Mouse (Mus musculus) frontal cortex, adult 2 months (tissue): ENCODE data around the gene Natd1. TPM values are rescaled to one million over a fixed set of nuclear protein-coding genes. Genes with fewer than 3 reads are reported as not detected.

Experiments
- DNase-seq, 2 experiments: peaks; one replicate each; pipeline ENCODE4 v3.0.0; 2022; ENCODE audit warnings: low spot score in 1 of 2; ENCODE audit errors: extremely low spot score in 1 of 2
- polyA plus RNA-seq: library from polyadenylated mRNA; depleted of rRNA; stranded (reverse); fragments of >200 nt; gene quantifications from 2 replicates; pipeline ENCODE4 v1.2.3, GENCODE M21; 2012; rRNA removed

The Natd1 gene
- 13.3 and 14.6 TPM in 2 replicates for polyA plus RNA-seq

DNA sequence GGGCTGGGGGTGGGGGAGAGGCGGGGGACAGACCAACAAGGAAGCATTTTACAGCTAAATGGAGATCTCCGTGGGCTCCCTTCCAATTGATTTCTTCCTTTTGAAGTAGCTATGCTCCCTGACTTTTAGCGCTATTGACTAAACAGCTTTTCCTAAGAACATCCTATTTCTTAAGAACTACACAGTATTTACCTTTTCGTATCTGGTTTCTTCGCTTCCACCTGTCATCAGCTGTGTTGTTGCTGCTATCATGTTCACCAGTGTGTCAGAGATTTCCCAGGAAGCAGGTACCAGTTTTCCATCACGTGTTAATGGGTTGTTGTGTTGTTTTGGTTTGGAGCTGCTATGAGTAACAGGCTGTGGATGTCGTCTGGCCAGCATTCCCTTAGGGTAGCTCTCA is at the start of gene Natd1:
TSS of gene Natd1 (minus strand) at position 260 of the 400 bp plus-strand sequence.
- DNase-seq = no peak

DNA sequence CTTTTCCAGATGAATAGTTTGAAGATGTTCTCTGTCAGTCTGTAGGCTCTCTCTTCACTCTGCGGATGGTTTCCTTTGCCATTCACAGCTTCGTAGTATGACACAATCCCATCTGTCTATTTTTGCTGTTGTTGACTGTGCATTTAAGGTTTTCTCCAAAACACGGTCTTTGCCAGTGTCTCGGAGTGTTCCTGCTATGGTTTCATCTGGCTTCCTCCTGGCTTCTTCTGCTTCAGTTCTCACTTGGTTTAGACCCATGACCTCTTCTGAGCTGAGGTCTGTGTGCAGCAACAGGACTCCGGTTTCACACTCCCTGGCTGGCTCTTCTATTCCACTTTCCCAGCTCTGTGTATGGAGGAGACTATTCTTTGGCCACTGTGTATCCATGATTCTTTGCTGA is 48.2 kb upstream of the Natd1 start:
- DNase-seq = no peak

DNA sequence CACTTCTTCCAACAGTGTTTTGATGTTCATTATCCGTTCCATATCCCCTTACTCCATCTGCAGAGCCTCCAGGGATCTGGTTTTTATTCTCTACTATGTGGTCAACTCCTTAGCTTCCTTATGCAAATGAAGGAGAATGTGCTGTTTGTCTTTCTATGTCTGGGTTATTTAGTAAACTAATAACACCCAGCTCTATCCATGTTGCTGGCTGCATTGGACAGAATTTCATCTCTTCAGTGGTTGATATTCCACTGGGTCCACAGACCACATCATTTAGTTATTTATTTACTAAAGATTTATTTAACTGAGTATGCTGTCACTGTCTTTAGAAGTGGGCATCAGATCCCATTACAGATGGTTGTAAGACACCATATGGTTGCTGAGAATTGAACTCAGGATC is 46.6 kb upstream of the Natd1 start:
- no peak for DNase-seq

DNA sequence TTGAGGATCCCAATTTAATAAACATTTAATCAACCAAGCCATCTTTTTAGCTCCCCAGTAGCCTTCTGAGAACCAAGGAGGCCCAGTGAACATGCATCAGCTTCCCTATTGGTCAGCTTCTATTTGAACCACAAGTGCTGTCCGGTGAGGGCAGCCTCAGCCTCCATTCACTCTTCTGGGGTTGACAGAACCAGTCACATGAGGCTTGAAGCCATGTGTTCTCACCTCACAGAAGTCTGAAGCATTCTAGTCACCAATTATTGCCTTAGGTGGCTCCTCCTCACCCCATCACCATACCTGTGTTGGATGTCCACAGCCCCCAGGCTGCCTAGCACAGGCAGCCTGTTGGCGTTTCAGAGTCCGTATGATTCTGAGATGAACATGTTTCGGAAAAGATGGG is 44.4 kb upstream of the Natd1 start:
- DNase-seq = no peak

DNA sequence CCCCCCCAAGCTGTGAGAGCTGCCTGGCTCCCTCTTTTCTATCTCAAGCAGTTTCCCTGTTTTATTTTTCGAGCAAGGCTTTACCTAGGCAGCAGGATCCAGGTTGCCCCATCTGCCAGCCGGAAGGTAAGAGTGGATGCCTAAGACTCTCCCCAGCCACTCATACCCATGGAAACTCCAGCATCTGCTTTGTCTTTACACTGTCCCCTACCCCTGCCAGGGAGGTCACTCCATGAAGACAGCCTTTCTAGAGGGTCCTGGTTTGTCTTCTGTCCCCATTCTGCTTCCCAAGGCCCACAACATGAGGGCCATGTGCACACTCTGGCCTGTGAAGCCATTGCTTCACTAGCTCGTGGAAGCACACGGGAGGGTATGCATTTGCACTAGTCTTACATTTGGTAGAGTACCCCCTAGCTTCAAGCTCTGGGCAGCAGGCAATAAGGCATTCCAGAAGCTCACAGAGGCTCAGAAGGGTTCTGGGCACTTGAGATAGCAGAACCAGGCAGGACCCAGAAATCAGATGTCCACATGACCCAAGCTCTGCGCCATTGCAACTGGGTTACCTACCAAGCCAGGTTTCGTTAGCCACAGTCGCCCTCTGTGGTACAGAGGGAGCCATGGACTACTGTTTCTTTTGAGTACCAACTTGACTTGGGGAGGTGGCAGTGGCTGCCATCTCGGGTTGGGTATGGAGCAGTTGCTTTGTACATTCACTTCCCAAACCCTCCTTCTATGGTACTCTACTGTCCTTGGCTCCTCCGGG is 41.3 kb upstream of the Natd1 start:
- no peak for DNase-seq

DNA sequence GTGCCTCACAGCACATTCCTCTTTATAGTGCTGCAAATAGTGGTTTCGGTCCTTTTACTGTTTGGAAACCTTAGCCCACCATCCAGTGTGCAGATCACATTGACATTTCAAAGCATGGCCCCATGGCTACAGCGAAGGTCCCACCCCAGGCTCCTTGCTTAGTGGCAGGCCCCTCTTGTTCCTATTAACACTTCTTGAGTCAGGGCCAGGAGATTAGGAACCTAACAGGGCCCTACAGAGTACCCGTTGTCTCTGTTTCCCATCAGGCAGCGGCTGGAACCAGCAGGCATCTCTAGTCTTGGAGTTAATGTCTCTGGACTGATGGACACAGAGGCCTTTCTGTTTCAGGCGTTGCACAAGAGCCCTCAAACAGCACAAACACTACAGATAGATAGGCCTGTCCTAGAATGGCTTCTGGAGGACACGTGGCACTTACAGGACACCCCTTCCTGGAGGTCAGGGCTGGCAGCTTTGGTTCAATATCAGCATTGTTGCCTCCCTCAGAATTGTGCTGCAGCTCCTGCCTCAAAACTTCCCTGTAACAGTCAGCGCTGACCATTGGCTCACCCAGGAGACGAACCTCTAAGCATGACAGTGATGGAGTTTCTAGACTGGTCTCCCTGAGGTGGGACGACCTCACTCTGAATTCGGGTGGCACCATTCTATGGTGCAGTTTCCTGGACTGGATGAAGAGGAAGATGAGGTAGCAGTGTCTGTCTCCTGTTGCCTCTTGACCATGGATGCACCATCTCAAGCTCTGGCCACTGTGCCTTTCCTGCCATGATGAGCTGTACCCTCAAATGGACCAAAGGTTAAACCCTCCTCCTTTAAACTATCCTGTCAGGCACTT is 39.9 kb upstream of the Natd1 start:
- DNase-seq = no peak

DNA sequence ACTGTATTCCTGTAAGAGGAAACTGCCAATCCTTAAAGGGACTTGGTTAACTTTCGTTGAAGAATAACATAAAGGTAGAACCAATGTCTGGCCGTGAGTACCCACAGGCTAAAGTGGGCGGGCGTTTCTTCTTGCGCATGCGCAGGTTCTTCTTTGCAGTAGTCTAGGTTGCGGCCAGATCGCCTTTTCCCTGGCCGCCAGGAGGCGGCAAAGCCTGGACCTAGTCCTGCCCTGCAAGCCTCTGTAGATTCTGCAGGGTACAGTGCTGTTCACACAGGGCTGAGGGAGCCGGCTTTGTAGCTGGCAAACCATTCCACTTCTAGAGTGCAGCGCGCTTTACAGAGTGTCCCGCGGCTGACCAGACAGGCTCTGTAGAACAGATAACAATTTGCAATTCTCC is 39.3 kb upstream of the Natd1 start:
- peak; percentile 78 to 91 for DNase-seq

DNA sequence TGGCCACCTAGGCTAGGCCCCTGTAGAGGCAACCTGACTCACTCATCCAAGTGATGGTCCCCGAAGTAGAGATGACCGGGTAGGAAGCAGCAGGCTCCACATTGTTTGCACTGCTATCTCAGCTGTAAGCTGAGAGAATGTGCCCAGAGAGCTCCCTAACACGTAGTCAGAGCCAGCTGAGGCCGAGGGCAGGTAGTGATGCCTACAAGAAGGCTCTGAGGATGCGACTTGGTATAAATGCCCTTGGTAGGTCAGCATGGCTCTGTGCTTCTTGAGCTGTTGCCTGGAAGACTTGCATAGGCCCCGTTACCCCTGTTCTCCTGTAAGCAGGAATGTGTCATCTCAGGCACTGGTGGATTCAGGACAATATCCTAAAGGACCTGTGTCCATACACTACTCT is 38.4 kb upstream of the Natd1 start:
- DNase-seq = no peak

DNA sequence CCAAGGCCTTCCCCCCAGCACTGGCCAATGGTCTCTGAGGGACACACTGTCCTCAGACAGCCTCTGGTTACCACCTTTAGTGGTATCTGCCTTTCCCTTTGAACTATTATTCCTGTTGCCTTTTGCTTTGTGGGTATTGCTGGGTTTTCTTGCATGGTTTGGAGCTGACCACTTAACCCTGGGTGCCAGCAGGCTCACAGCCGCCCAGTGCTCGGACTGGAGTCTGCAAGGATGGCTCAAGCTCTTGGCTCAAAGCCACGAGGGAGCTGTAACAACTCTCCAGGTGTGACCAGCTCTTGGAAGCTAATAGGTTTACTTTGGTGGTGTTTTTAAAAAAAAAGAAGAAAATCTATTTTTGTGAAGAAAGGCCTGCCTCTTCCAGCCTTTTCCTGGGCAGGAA is 37.8 kb upstream of the Natd1 start:
- DNase-seq = no peak

DNA sequence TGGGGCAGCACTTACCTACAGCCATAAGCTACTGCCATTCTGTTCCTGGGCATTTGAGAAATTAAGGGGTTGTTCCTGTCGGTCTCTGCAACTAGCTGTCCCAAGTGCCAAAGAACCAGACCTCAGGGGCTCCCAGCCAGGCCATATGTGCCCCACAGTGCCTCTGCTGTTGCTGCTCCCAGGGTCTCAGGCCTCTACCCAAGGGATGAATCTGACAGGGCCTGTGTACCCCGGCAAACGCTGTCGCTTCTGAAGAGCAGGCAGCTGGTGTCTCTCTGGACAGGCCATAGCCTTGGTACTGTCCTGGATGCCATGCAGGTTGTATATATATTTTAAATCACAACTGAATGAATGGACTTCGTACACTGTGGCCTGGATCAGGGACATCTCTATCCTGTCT is 37.3 kb upstream of the Natd1 start:
- no peak for DNase-seq

DNA sequence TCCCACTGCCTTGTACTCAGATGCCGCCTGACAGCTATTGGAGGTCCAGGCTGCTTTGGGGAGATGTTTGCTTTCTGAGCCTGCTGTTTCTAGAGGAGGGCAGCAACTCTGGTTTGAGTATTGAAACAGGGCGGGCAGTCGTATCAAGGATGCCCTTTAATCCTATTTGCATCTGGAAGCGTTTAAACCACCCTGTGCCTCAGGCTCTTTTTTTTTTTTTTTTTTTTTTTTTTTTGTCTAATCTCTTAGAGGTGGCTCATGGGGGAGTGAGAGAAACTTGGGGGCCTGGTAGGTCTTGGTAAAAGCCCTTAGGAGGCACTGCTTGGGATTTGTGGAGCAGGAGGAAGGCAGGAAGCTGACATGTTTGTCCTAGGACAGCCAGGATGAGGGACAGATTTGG is 30.5 kb upstream of the Natd1 start:
- DNase-seq = no peak

DNA sequence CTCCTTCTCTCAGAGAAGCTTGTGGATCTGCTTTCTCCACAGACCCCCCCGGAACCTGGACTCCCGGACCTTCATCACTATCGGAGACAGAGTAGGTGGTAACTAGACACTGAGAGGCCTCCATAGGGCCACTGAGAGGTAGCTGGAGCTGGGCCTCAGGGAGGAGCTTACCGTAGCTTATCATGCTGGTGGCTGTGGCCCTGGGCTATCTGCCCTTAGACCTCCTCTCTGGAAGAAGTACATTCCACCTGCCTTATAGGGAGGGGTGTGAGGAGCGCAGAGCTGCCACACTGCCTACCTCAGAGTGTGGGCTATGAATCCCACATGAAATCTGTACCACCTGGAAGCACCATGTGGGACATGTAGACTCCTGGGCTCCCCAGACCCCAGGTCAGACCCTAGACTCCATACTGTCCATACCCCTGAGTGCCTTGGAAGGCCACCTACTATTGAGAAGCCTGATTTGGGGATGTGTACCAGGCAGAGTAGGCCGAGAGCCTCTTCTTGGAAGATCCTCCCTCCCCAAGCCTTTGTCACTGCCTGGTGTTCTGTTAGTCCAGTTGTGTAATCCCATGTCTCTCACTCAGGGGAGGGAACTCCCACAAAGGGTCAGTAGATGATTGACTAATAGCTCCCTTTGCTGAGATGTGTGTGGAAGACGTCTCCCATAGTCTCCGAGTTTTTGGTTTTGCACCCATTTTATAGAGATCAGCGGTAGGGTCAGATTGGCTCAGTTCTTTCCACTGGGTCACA is 27.9 kb upstream of the Natd1 start:
- no peak for DNase-seq

DNA sequence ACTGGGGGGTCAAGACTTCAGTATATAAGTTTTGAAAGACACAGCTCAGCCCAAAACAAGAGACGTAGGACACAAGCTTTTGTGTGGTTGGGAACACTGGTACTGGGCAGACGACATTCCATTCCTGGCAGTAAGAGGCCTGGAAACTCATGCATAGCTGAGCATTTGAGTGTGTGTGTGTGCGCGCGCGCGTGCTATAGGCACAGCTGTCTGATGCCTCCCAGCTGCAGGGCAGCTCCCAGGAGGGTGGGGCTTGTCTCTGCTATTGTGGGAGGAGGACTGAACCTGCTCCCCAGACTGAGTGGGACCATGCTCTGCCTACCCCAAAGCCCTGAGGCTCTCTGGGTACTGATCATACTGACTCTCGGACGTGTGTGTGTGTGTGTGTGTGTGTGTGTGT is 26.8 kb upstream of the Natd1 start:
- DNase-seq = no peak

DNA sequence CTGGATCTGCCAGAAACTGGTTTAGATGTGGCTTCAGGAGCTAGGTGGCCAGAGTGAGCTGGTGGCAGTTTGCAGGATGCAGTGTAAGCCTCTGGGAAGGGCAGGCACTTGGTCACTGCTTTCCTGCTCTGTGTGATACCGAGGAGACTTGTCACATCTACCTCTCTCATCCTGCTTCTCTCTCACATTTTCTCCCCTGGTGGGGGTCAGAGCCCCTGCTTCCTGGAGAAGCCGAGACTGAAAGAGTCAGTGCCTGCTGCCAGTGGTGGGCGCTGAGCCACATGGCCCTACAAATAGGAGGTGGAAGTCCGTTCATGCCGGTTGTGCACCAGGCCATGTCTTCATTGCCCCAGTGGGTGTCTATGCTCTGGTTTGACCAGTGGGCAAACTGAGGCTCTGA is 26.0 kb upstream of the Natd1 start:
- no peak for DNase-seq

DNA sequence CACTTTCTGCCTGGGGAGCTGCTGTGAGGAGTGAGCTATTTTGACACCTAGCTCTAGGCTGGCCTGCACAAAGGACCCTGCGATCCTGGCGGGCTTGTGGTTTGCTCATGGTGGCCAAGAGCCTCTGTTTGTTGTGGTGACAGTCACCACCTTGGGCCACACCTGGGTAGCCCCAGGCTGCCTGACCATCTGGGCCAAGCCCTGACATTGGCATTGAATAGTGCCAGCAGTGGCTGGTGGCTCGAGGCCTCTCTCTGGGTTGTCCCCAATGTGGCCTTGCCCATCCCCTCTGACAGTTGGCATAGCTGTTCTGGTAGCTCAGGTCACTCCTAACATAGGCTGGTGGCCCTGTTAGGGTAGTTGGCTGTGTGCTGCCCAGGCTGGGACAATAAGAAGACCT is 24.9 kb upstream of the Natd1 start:
- DNase-seq = no peak

DNA sequence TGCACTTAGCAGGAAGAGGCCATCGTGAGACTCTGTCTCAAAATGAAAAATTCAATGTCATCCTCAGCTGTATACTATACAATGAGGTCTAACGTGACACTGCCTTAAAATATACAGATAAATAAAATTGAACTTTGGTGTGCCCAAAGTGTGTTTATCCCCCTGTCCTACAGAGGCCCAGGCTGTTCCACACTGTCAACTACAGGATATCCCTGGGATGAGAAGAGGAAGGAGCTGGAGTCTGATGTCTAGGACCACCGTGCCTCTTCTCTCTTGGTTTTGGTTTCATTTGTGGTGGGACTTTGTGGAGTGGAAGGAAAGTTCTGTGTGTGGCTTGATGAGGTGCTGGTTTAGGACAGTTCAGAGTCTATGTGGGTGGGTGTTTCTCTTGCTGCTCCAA is 23.1 kb upstream of the Natd1 start:
- no peak for DNase-seq

DNA sequence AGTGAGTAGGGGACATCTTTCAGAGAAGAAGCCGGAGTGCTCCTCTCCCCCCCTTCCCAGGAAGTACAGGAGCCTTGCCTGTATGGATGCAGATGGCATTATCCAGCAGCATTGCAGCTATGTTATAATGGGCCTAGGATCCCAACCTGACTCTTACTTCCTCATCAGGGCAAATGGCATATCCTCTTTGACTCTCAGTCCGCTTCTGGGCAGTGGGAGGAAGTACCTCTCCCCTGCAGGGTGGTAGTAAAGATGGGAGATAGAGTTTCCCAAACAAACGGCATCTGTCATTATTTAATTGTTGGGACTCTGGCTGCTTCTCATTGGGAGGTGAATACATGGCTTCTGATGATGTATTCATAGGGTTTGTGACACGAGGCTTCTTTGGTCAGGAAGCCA is 21.4 kb upstream of the Natd1 start:
- DNase-seq = no peak

DNA sequence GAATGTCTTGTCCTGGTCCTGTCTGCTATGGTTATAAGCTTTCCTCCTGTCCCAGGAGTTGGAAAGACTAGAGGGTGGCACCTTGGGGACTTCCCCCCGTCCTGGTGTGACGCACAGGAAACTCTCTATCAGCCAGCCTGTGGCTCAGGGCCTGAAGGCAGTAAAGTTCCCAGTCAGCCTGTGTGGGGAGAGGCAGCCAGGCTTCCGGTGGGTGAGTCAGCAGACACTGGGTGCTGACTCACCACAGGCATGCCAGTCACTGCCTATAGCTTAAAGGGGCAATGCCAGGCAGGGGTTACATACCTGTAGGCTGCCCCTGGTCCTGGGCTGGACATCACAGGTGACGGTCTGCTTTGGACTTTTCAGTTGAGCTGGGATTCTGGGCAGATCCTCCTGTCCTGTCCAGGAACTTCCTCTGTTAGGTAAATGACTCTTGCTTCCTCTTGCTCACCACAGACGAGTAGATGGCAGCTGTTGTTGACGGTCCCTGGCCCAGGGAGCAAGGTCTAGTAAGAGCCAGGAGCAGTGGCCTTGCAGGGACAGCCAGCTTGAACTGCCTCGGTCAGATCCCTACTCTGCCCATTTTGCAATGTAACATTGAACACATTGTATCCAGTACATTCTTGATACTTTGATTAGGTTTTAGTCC is 20.9 kb upstream of the Natd1 start:
- DNase-seq = peak in 1 of 2 experiments; percentile 59

DNA sequence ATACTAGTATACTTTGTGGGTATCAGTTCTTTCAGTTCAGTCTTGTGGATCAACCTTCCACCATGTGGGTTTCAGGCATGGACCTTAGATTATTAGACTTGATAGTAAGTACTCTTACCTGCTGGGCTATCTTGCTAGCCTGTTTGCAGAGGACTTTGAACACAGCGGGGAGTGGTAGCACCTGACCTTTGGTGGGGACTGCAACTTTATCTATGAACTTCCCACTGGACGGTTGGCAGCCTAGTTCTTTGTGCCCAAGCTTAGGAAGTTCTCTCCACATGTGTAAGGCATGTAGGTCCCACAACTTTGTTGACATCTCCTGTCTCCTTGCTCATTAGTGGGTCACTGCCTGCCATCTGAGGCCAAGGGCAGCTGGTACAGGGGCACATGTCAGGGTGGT is 20.2 kb upstream of the Natd1 start:
- DNase-seq = no peak

DNA sequence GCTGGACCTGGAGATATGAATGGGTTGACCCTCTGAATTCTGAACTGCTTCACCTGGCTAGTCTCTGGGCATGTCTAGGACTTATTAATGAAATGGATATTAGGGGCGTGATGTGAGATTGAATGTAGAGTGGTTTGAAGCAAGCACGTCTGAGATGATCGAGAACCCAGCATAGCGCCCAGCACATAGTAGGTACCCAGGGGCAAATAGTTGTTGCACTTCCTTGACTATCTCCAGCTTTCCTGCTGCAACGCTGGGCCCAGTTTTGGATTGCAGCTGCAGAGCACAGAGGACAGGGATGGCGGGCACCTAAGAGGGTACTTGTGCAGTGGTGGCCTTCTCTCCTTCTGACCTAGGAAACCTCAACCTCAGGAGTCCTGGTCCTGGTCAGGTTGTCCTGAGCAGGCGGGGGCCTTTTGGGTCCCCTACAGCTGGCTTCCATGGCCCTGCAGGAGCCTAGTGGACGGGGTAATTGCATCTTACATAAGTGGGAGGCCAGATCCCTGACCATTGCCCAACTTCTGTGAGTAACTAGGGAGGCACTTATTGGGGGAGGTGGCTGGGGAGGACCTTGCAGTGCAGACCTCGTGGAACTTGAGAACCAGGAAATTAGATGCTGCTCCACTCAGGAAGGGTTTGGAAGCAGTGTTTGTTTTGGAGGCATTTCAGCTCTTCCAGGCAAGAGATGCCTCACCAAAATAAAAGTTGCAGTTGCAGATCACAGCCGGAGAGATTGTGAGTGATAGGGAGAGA is 18.8 kb upstream of the Natd1 start:
- no peak for DNase-seq
